Mouse (Mus musculus) heart, embryonic 16.5 days (tissue): ENCODE measurements at regions not wholly inside any gene's neighbourhood (a gene's known extent, or its start where the extent isn't known, plus 50 kb on each side); places are given as distances from the start of the nearest gene placed in this dataset.

Source experiments
- ATAC-seq: fragments of 200-750 bp; cut with Nextera tagmentation; replicated peaks from 2 replicates; pipeline ENCODE4 v1.8.0; 2017; ENCODE audit warnings: moderate number of reproducible peaks; ENCODE audit not compliant: insufficient read depth, low FRiP score; ENCODE audit errors: extremely low read depth
- H3K27ac ChIP-seq: fragments of 300-500 bp; sonication (generic); 2 replicates; pipeline ENCODE4 v1.5.1; 2014; ENCODE audit warnings: mild to moderate bottlenecking, low read length, control low read depth, moderate library complexity
- H3K27me3 ChIP-seq: fragments of 300-500 bp; sonication (generic); 2 replicates; pipeline ENCODE4 v1.6.1; 2014; ENCODE audit warnings: low read length, mixed read lengths; ENCODE audit not compliant: control insufficient read depth, insufficient read depth
- H3K36me3 ChIP-seq: fragments of 300-500 bp; sonication (generic); 2 replicates; pipeline ENCODE4 v1.6.1; 2014; ENCODE audit not compliant: control insufficient read depth, insufficient read depth
- H3K4me1 ChIP-seq: fragments of 300-500 bp; sonication (generic); 2 replicates; pipeline ENCODE4 v1.6.1; 2014; ENCODE audit warnings: low read length, mixed read lengths; ENCODE audit not compliant: control insufficient read depth, insufficient read depth
- H3K4me2 ChIP-seq: fragments of 300-500 bp; sonication (generic); 2 replicates; pipeline ENCODE4 v1.6.1; 2014; ENCODE audit warnings: low read depth, mild to moderate bottlenecking, control low read depth, low read length
- H3K4me3 ChIP-seq: fragments of 300-500 bp; sonication (generic); 2 replicates; pipeline ENCODE4 v1.5.1; 2014; ENCODE audit warnings: mild to moderate bottlenecking, control low read depth, low read length
- H3K9ac ChIP-seq: fragments of 300-500 bp; sonication (generic); 2 replicates; pipeline ENCODE4 v1.6.1; 2014; ENCODE audit warnings: low read length, control low read depth
- H3K9me3 ChIP-seq: fragments of 300-500 bp; sonication (generic); replicated peaks from 2 replicates; pipeline ENCODE4 v1.6.1; 2016; ENCODE audit warnings: low read length; ENCODE audit not compliant: control insufficient read depth
- WGBS: fragments of 180-500 bp; shearing (Covaris S2); extraction: QIAGEN DNeasy Blood & Tissue Kit; methylation state at CpG from one replicate; pipeline ENCODE4 v1.1.7; 2014; 5-methylcytosine and 5-hydroxymethylcytosine counted together

DNA sequence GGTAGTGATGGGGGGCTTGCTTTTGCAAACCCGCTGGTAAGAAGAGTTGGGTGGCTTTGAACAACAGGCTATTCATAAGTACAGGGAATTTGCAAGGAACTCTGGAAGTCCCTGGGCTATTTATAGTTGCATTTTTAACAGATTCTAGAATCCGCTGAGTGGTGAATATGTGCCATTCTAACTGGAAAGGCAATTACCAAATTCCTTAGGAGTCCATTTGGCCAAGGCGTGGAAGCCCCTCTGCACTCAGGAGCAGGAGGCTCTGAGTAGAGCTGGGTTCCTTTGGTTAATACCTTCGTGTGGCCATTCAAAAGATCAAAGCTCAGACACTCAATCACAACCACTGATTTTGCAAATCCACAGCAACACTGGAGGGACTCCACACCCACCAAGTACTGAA lies 54.0 kb upstream of the Jdp2 start:
- Histone ChIP-seq H3K9ac (no peak overlapping the region), H3K4me1 (peaks cover 26% of the 10 kb centered on the region), H3K27ac (no peak overlapping the region), H3K36me3 (no peaks in the 10 kb centered on the region), H3K27me3 (no peaks in the 10 kb centered on the region), H3K9me3 (no peaks in the 10 kb centered on the region), H3K4me2 (no peak overlapping the region), H3K4me3 (no peak overlapping the region)
- no peak for ATAC-seq
- 33% methylated on average over 4 of the region's 4 CpGs for WGBS

GRCm38 (mm10) chr12:85545718-85546117 lies 53.1 kb upstream of the Jdp2 start:
- H3K4me3 ChIP-seq = no peak overlapping the region
- WGBS = 25% methylated on average over 10 of the region's 10 CpGs
- peaks cover 26% of the 10 kb centered on the region for H3K4me1 ChIP-seq
- ATAC-seq = 0 out of 2 replicates have a peak, but pooled peaks have one; percentile 26
- peak overlapping the region; percentile 38; the same call in 1 of the 2 replicates for H3K27ac ChIP-seq
- H3K36me3 ChIP-seq = no peaks in the 10 kb centered on the region
- no peaks in the 10 kb centered on the region for H3K9me3 ChIP-seq
- no peaks in the 10 kb centered on the region for H3K27me3 ChIP-seq
- H3K9ac ChIP-seq = peak overlapping the region; percentile 40; the same call in 1 of the 2 replicates
- no peak overlapping the region; the same call in 1 of the 2 replicates for H3K4me2 ChIP-seq

DNA sequence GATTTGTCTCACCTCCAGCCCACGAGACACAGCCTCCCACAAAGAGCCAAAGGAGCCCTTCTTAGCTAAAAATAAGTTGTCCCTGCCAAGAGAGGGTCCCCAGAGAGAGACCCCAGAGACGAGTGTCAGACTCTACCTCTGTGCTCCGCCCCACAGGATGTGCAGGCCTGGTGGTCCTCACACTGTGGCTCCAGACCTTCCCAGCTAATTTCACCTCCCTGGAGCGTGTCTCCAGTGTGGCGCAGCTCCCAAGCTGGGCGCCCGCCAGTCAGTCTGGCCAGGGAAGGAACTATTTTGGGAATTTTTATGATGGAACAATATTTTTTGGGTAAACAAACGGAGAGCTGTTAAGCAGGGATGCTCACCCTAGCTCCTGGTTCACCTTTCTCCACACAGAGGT lies 50.8 kb upstream of the Jdp2 start:
- Histone ChIP-seq H3K27me3 (no peaks in the 10 kb centered on the region), H3K36me3 (no peaks in the 10 kb centered on the region), H3K27ac (no peak overlapping the region), H3K4me1 (peaks cover 18% of the 10 kb centered on the region; the same call in 1 of the 2 replicates), H3K4me3 (no peak overlapping the region), H3K4me2 (no peak overlapping the region), H3K9ac (no peak overlapping the region), H3K9me3 (no peaks in the 10 kb centered on the region)
- 0 out of 2 replicates have a peak, but pooled peaks have one; percentile 11 for ATAC-seq
- 50% methylated on average over 8 of the region's 8 CpGs for WGBS
